Mouse (Mus musculus) ES-E14 (cell line): Measurements from ENCODE around the gene Cyp4a10. TPM values are rescaled to one million over a fixed set of nuclear protein-coding genes. Genes with fewer than 3 reads are reported as not detected.
A peak's percentile ranks its signal among the peaks of the same experiment; 100 is the strongest.
"Not testable (repeated sequence)": the region's sequence is repeated elsewhere in the genome, so short reads cannot be mapped to it uniquely, and the experiment has no call there.

Experiments
- DNase-seq: peaks from one replicate; pipeline ENCODE4 v3.0.0-alpha.2; 2013; ENCODE audit warnings: low read depth, low spot score
- H3K27ac ChIP-seq: 2 replicates; pipeline ENCODE4 v1.5.1; 2012; ENCODE audit warnings: low read depth, mild to moderate bottlenecking, low read length, moderate library complexity, mixed read lengths; ENCODE audit not compliant: poor library complexity, insufficient read depth, severe bottlenecking
- H3K36me3 ChIP-seq: 2 replicates; pipeline ENCODE4 v1.6.1; 2012; ENCODE audit warnings: mild to moderate bottlenecking, low read length, moderate library complexity, mixed read lengths; ENCODE audit not compliant: control insufficient read depth, poor library complexity, insufficient read depth, severe bottlenecking
- H3K4me1 ChIP-seq, 2 experiments: fragments of 150-350 bp in 1 of 2; sonication (generic) in 1 of 2; 2 replicates each; pipeline ENCODE4 v1.6.1; 2012; ENCODE audit warnings: low read length in 2 of 2, mild to moderate bottlenecking in 1 of 2, mixed read lengths in 1 of 2; ENCODE audit not compliant: control insufficient read depth in 2 of 2, insufficient read depth in 2 of 2, poor library complexity in 1 of 2
- H3K4me3 ChIP-seq, 2 experiments: fragments of 150-350 bp in 1 of 2; sonication (generic) in 1 of 2; 2 replicates each; pipeline ENCODE4 v1.5.1; 2012; ENCODE audit warnings: low read length in 2 of 2, low read depth in 1 of 2, mild to moderate bottlenecking in 1 of 2, mixed read lengths in 1 of 2; ENCODE audit not compliant: insufficient read depth in 1 of 2, poor library complexity in 1 of 2, severe bottlenecking in 1 of 2
- H3K9ac ChIP-seq: 2 replicates; pipeline ENCODE4 v1.6.1; 2012; ENCODE audit warnings: low read depth, mild to moderate bottlenecking, low read length, mixed read lengths; ENCODE audit not compliant: poor library complexity, insufficient read depth, severe bottlenecking
- H3K9me3 ChIP-seq: fragments of 150-350 bp; sonication (generic); 2 replicates; pipeline ENCODE4 v1.6.1; 2012; ENCODE audit warnings: low read depth, mild to moderate bottlenecking, low read length; ENCODE audit not compliant: control insufficient read depth, insufficient read depth
- CHD2 ChIP-seq: IDR thresholded peaks from 2 replicates; pipeline ENCODE4 v1.6.1; 2014; ENCODE audit warnings: mild to moderate bottlenecking, low read depth, low read length, inconsistent platforms
- HCFC1 ChIP-seq: IDR thresholded peaks from 2 replicates; pipeline ENCODE4 v1.6.1; 2012; ENCODE audit warnings: low read length, inconsistent platforms, borderline replicate concordance; ENCODE audit not compliant: insufficient read depth
- MAFK ChIP-seq: IDR thresholded peaks from 2 replicates; pipeline ENCODE4 v1.6.1; 2014; ENCODE audit warnings: mild to moderate bottlenecking, low read depth, low read length, inconsistent platforms; ENCODE audit not compliant: insufficient read depth
- ZC3H11A ChIP-seq: IDR thresholded peaks from 2 replicates; pipeline ENCODE4 v1.6.1; 2012; ENCODE audit warnings: low read depth, mild to moderate bottlenecking, inconsistent platforms, low read length, borderline replicate concordance
- ZNF384 ChIP-seq: IDR thresholded peaks from 2 replicates; pipeline ENCODE4 v1.6.1; 2012; ENCODE audit warnings: low read depth, low read length, inconsistent platforms
- in situ Hi-C, 2 experiments: fragments of 600-800 bp; cut with MboI; formaldehyde crosslinking; loops; one replicate each; pipeline ENCODE4 v1.15.1; 2025; ENCODE audit warnings: low sequenced_read_pairs in 2 of 2, inconsistent platforms in 1 of 2; ENCODE audit not compliant: unreplicated experiment in 2 of 2
- total RNA-seq: library from RNA; depleted of rRNA; stranded (reverse); fragments of 300-350 nt; gene quantifications from 2 replicates; pipeline ENCODE4 v1.2.3, GENCODE M21; 2012

Cyp4a10 gene
- total RNA-seq, 1 experiment = 0.18 TPM

- in situ Hi-C loops = no loop called here
- H3K4me3 ChIP-seq = no peak overlapping the region
- no peaks in the 10 kb centered on the region for H3K36me3 ChIP-seq
- TF ChIP-seq ZNF384 (no peak), ZC3H11A (no peak), MAFK (no peak), CHD2 (no peak), HCFC1 (no peak)
- no peak overlapping the region for H3K27ac ChIP-seq
- H3K9me3 ChIP-seq = no peaks in the 10 kb centered on the region
- no peak overlapping the region for H3K9ac ChIP-seq
- no peak for DNase-seq
- H3K4me1 ChIP-seq = no peaks in the 10 kb centered on the region
These were observed 20.6 kb upstream of the Cyp4a10 start for GRCm38 (mm10) chr4:115497466-115497865.

GRCm38 (mm10) chr4:115513964-115514363 is 4.1 kb upstream of the Cyp4a10 start:
- DNase-seq, H3K36me3 ChIP-seq, H3K4me3 ChIP-seq, H3K9ac ChIP-seq, H3K4me1 ChIP-seq, H3K27ac ChIP-seq, H3K9me3 ChIP-seq, in situ Hi-C loops: not testable (repeated sequence)

GRCm38 (mm10) chr4:115519444-115519843 is 1.4 kb downstream of the Cyp4a10 start:
- in situ Hi-C loops = no loop called here
- Histone ChIP-seq H3K36me3 (no peaks in the 10 kb centered on the region), H3K9me3 (no peaks in the 10 kb centered on the region), H3K4me1 (peaks cover 0 to 2% of the 10 kb centered on the region in 2 experiments; a peak in 1 of 4 replicates), H3K9ac (no peak overlapping the region), H3K4me3 (no peak overlapping the region), H3K27ac (no peak overlapping the region)
- no peak for DNase-seq
- TF ChIP-seq ZC3H11A (no peak), CHD2 (no peak), ZNF384 (no peak), HCFC1 (no peak), MAFK (no peak)

- Histone ChIP-seq H3K9me3 (no peaks in the 10 kb centered on the region), H3K4me1 (peaks cover 0 to 2% of the 10 kb centered on the region in 2 experiments; a peak in 1 of 4 replicates), H3K36me3 (no peaks in the 10 kb centered on the region), H3K4me3 (no peak overlapping the region), H3K9ac (no peak overlapping the region), H3K27ac (no peak overlapping the region)
- TF ChIP-seq CHD2 (no peak; the same call in 1 of the 2 replicates), ZNF384 (no peak), HCFC1 (no peak), MAFK (no peak), ZC3H11A (no peak)
- DNase-seq = peak; percentile 7
- in situ Hi-C loops = no loop called here
These were observed 3.7 kb downstream of the Cyp4a10 start for GRCm38 (mm10) chr4:115521766-115522165.

DNA sequence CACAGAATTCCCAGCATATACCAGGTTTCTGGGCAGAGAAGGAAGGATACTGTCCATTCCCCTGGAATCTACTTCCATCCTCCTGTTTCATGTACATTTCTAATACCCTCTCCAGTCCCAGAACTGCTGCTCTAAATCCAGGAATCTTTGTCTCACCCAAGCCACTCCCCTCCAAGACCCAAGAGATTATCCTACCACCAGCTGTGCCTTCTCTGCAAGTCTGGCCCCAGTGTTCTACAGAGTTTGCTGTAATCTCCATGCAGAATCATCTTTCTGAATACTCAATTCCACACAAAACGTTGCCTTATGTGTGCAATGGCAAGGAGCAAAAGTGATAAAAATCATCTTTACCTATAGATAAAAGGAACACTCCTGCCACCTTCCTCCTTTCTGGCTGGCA is 27.0 kb downstream of the Cyp4a10 start:
- H3K27ac ChIP-seq = no peak overlapping the region
- H3K9me3 ChIP-seq = no peaks in the 10 kb centered on the region
- H3K36me3 ChIP-seq = no peaks in the 10 kb centered on the region
- TF ChIP-seq ZNF384 = no peak
- TF ChIP-seq ZC3H11A = no peak
- TF ChIP-seq MAFK = no peak
- TF ChIP-seq CHD2 = no peak
- no peak for TF ChIP-seq HCFC1
- no peaks in the 10 kb centered on the region for H3K4me1 ChIP-seq
- H3K9ac ChIP-seq = no peak overlapping the region
- in situ Hi-C loops = no loop called here
- no peak for DNase-seq
- no peak overlapping the region for H3K4me3 ChIP-seq
